Mouse (Mus musculus): ENCODE results near the gene Akap17b.

The Akap17b gene

GRCm38 (mm10) chrX:36587304-36588209, 57.6 kb downstream of the Akap17b start:
- no peak for DNase-seq (ENCODE audit: low spot score in 2 of 2)

DNA sequence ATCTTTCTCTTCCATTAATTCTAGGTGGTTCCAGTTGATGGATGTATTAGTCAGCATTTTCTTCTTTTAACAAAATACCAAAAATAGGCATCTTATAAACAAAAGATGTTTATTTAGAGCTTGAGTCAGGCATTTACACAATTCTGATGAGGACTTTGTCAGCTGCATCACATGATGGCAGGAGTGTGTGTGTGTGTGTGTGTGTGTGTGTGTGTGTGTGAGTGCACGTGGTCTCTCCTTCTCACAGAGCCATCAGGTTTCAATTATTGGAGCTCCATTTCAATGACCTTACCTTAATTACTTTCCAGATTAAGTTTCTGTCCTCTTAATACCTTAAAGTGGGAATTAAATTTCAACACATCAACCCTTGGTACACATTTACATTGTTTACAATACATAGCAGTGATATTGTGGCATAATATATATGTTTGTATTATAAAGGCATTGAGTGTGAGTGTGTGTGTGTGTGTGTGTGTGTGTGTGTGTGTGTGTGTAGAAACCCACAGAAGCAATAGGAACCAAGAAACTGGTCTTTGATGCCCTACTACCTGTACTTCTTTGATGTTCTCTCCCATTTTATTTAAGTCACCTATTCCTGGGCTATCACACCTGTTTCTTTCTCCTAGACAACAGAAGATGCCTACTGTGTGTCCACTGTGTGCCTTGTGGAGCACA, 58.4 kb downstream of the Akap17b start:
- no peak for DNase-seq (ENCODE audit: low spot score in 2 of 2)

- no peak for DNase-seq (ENCODE audit: low spot score in 2 of 2)
Observed at GRCm38 (mm10) chrX:36562079-36562478, 83.1 kb downstream of the Akap17b start.

GRCm38 (mm10) chrX:36561650-36562049, 83.5 kb downstream of the Akap17b start:
- DNase-seq (ENCODE audit: low spot score in 2 of 2), result peak; percentile 54 to 74

DNA sequence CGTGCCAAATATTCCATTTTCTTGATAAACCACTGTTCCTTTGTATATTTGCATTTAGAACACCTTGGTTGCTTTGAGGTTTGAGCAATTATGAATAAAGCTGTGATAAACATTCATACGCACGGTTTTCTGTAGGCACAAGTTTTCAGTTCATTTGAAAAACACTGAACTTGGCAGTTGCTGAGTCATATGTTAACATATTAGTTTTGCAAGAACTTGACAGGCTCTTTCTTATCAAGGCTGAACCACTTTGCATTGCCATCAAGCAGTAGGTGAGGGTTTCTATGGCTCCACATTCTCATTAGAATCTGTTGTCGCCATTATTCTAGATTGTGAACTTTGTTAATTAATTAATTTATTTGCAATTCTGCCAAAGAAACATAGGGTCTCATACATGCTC, 85.0 kb downstream of the Akap17b start:
- DNase-seq (ENCODE audit: low spot score in 2 of 2), result no peak
